Mouse (Mus musculus) central nervous system, embryonic 18 days (tissue): ENCODE data around the gene Cc2d2a. TPM values are rescaled to one million over a fixed set of nuclear protein-coding genes. Genes with fewer than 3 reads are reported as not detected.

ENCODE experiments used
- polyA plus RNA-seq: library from polyadenylated mRNA; depleted of rRNA; stranded (reverse); fragments of >200 nt; gene quantifications from 2 replicates; pipeline ENCODE4 v1.2.3, GENCODE M21; 2012; rRNA removed

Gene Cc2d2a
- 8.8 and 9.9 TPM in 2 replicates for polyA plus RNA-seq

GRCm38 (mm10) chr5:43661997-43662961, at the start of gene Cc2d2a:
Cc2d2a (plus strand) TSS chr5:43662346.

Other genes with a start within 250 kb of the Cc2d2a start
- gene C1qtnf7, start 146.8 kb upstream of the Cc2d2a start, polyA plus RNA-seq = 0.62 and 0.72 TPM in 2 replicates
- gene Bst1, start 156.5 kb downstream of the Cc2d2a start, polyA plus RNA-seq = 0.16 and 1.0 TPM in 2 replicates
- 56.0 and 58.1 TPM in 2 replicates for gene Fbxl5, start 159.3 kb downstream of the Cc2d2a start, polyA plus RNA-seq
- 1.3 TPM in 2 replicates for gene Cd38, start 206.2 kb downstream of the Cc2d2a start, polyA plus RNA-seq